Mouse (Mus musculus): ENCODE measurements around the gene Igtp. TPM values are rescaled to one million over a fixed set of nuclear protein-coding genes. Genes with fewer than 3 reads are reported as not detected.

The Igtp gene
- polyA plus RNA-seq (2017; shearing (Covaris generic)), result 194 TPM

DNA sequence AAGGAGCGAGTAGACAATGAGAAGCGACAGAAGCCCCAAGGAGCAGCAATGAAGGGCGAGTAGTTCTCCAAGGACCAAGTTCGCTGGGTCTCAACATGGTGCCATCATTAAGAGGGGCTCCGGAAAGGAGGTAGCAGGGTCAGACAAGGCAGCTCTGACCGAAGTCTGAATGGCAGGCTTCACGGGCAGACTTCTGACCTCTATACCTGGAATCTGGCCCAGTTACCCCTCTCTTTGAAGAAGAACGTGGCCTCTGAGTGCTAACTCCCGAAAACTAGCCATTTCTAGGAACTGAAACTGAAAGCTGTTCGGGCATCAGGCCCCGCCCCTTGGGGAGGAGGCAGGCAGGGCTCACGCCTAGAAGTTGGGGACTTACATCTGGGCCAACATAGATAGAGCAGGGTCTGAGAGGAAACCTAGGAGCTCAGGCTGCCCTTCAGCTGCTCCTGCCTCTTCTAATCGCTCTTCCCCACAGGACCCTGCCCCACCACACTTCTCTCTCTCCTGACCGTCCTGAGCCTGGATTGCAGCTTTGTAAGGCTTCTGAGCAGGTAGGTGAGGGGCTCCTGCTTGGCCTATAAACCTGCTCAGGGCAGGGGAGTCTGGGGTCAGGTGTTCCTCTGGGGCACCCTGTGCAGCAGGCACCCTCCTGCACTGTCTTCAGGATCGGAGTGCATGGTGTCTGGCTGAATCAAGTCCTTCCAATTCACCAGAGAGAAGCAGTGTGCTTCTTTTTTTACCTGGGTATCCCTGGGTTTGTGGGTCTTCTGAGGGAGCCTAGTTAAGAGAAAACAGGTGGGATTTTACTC lies at the start of gene Igtp, which contains the start of gene Irgm2:
TSS of gene Igtp (plus strand) at position 328 of the 809 bp plus-strand sequence.
TSS of gene Irgm2 (plus strand) at position 390 of the 809 bp plus-strand sequence.

DNA sequence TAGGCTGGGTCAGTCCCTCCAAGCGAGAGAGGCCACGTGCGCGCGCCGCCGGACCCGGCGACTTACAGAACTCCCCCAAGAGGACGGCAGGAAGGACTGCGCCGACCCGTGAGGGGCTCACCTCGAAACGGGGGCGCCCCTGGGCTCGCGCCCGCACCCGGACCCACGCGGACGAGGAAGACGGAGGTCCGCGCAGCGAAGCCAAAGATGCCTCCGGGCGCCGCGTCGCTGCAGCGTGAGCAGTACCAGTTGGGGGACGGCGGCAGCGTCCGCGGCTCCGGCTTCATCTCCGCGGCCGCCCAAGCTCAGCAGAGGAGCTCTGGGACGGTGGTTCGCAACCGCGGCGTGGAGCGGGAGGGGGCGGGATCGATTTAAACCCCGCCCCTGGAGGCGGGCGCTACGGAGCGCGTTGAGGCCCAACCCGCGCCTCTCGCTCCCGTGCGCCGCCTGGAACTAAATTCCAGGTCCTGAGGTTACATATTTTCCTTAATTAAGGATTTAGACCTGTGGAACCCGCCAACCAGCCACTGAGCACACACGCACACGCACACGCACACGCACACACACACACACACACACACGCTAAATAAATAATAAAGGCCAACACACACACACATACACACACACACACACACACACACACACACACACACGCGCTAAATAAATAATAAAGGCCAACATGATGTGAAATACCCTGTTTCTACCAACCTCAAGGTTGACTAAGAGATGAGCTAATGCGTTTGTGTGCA lies 31.0 kb upstream of the Igtp start, which contains the start of gene Gemin5:
TSS of gene Gemin5 (minus strand) at position 373 of the 749 bp plus-strand sequence.

DNA sequence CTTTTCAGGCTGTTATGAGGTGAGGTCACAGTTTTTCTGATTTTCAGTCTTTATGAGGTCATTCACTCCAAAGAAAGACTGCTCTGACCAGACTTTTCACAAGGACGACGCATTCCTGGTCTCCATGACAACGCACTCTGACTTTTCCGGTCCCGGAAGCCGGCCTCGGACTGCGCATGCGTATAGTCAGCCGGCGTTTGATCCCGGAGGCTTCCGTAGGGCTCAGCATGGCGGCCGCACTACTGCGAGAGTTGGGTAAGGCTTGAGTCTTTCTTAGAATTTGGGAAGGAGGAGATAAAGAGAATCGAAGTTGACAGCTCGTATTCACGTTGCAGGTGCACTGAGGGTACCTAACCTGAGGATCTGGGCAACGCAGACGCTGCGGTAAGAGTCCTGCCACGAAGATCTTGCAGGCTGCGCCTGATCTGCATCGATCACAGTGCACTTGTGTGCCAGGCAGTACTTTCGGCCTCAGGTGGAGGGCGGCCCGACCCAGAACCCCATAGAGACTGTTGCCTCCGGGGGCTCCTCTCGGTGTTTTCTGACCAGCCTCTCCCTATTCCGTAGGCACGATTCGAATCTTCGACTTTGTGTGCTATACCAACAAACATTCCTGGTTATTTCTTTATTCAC lies 27.8 kb upstream of the Igtp start, which contains the start of gene Mrpl22:
TSS of gene Mrpl22 (plus strand) at position 203 of the 633 bp plus-strand sequence.

Other genes with a start within 250 kb of the Igtp start
- gene Larp1, start 190.5 kb upstream of the Igtp start, polyA plus RNA-seq (2017; shearing (Covaris generic)), result 102 TPM
- not detected for gene Gm12248, start 106.4 kb upstream of the Igtp start, polyA plus RNA-seq (2017; shearing (Covaris generic))
- 67.1 TPM for gene Cnot8, start 95.4 kb upstream of the Igtp start, polyA plus RNA-seq (2017; shearing (Covaris generic))
- 13.4 TPM for gene Gemin5, start 31.0 kb upstream of the Igtp start, polyA plus RNA-seq (2017; shearing (Covaris generic))
- gene Mrpl22, start 27.9 kb upstream of the Igtp start, polyA plus RNA-seq (2017; shearing (Covaris generic)), result 37.7 TPM
- gene Irgm2, start 62 bp downstream of the Igtp start, polyA plus RNA-seq (2017; shearing (Covaris generic)), result 47.7 TPM
- gene 4930438A08Rik, start 75.2 kb downstream of the Igtp start, polyA plus RNA-seq (2017; shearing (Covaris generic)), result not detected
- gene Zfp692, start 107.5 kb downstream of the Igtp start, polyA plus RNA-seq (2017; shearing (Covaris generic)), result 39.8 TPM
- 39.7 TPM for gene Zfp672, start 130.8 kb downstream of the Igtp start, polyA plus RNA-seq (2017; shearing (Covaris generic))
- gene Sh3bp5l, start 131.2 kb downstream of the Igtp start, polyA plus RNA-seq (2017; shearing (Covaris generic)), result 12.9 TPM
- 0.59 TPM for gene Lypd8, start 179.5 kb downstream of the Igtp start, polyA plus RNA-seq (2017; shearing (Covaris generic))
- not detected for gene 1810065E05Rik, start 221.6 kb downstream of the Igtp start, polyA plus RNA-seq (2017; shearing (Covaris generic))
- gene Gm12253, start 233.0 kb downstream of the Igtp start, polyA plus RNA-seq (2017; shearing (Covaris generic)), result 0.84 TPM

All from effector memory CD4-positive, alpha-beta T cell, adult 7 months (primary cell).